Mouse (Mus musculus) myocyte (in vitro differentiated cells): Measurements from ENCODE around the gene 2700049A03Rik. TPM values are rescaled to one million over a fixed set of nuclear protein-coding genes. Genes with fewer than 3 reads are reported as not detected.

Experiments
- H3K27me3 ChIP-seq: one replicate; pipeline ENCODE4 v1.6.1; 2011; ENCODE audit not compliant: control insufficient read depth, insufficient read depth, insufficient read length
- H3K36me3 ChIP-seq: one replicate; pipeline ENCODE4 v1.6.1; 2011; ENCODE audit not compliant: control insufficient read depth, insufficient read depth
- H3K4me2 ChIP-seq: one replicate; pipeline ENCODE4 v1.6.1; 2011; ENCODE audit warnings: low read depth, control low read depth
- H3K4me3 ChIP-seq: one replicate; pipeline ENCODE4 v1.5.1; 2011; ENCODE audit warnings: mild to moderate bottlenecking, control low read depth, moderate library complexity
- H3K79me2 ChIP-seq: one replicate; pipeline ENCODE4 v1.6.1; 2011; ENCODE audit not compliant: control insufficient read depth, insufficient read depth
- H3ac ChIP-seq: one replicate; pipeline ENCODE4 v1.6.1; 2011; ENCODE audit not compliant: control insufficient read depth, insufficient read length
- CEBPB ChIP-seq: IDR thresholded peaks from 2 replicates; pipeline ENCODE4 v1.6.1; 2011; ENCODE audit warnings: mild to moderate bottlenecking, moderate library complexity; ENCODE audit not compliant: poor library complexity, insufficient read depth, severe bottlenecking
- E2F4 ChIP-seq: IDR thresholded peaks from one replicate; pipeline ENCODE4 v1.6.1; 2011; ENCODE audit warnings: mild to moderate bottlenecking, control low read depth, moderate library complexity; ENCODE audit not compliant: insufficient read depth
- MAX ChIP-seq: IDR thresholded peaks from one replicate; pipeline ENCODE4 v1.6.1; 2011; ENCODE audit warnings: low read depth, mild to moderate bottlenecking, control low read depth
- MYOD1 ChIP-seq, 3 experiments: IDR thresholded peaks; one replicate each; pipeline ENCODE4 v1.6.1; 2011; ENCODE audit warnings: control low read depth in 2 of 3, low read depth in 2 of 3, mild to moderate bottlenecking in 2 of 3, moderate library complexity in 1 of 3; ENCODE audit not compliant: insufficient read length in 2 of 3, control insufficient read depth in 1 of 3
- MYOG ChIP-seq, 3 experiments: IDR thresholded peaks; one replicate each; pipeline ENCODE4 v1.6.1; 2011; ENCODE audit warnings: control low read depth in 2 of 3, low read depth in 2 of 3, mild to moderate bottlenecking in 2 of 3; ENCODE audit not compliant: insufficient read length in 2 of 3, control insufficient read depth in 1 of 3, insufficient read depth in 1 of 3
- POLR2A ChIP-seq: IDR thresholded peaks from one replicate; pipeline ENCODE4 v1.6.1; 2011; ENCODE audit warnings: low read depth, mild to moderate bottlenecking, control low read depth, moderate library complexity; ENCODE audit not compliant: insufficient read length
- POLR2AphosphoS2 ChIP-seq: IDR thresholded peaks from one replicate; pipeline ENCODE4 v1.6.1; 2011; ENCODE audit warnings: low read depth, control low read depth; ENCODE audit not compliant: insufficient read length
- REST ChIP-seq: IDR thresholded peaks from one replicate; pipeline ENCODE4 v1.6.1; 2011; ENCODE audit warnings: mild to moderate bottlenecking, control low read depth, moderate library complexity; ENCODE audit not compliant: insufficient read depth, insufficient read length
- SRF ChIP-seq: IDR thresholded peaks from one replicate; pipeline ENCODE4 v1.6.1; 2011; ENCODE audit warnings: low read depth; ENCODE audit not compliant: control insufficient read depth, insufficient read length
- TCF12 ChIP-seq: IDR thresholded peaks from one replicate; pipeline ENCODE4 v1.6.1; 2011; ENCODE audit warnings: mild to moderate bottlenecking, control low read depth; ENCODE audit not compliant: poor library complexity, insufficient read depth, severe bottlenecking
- TCF3 ChIP-seq: IDR thresholded peaks from one replicate; pipeline ENCODE4 v1.6.1; 2011; ENCODE audit warnings: low read depth, control low read depth; ENCODE audit not compliant: insufficient read length
- USF1 ChIP-seq: IDR thresholded peaks from one replicate; pipeline ENCODE4 v1.6.1; 2011; ENCODE audit warnings: low read depth, mild to moderate bottlenecking, control low read depth, moderate library complexity
- polyA plus RNA-seq: library from polyadenylated mRNA; unstranded; fragments of >200 nt; fragmentation: generic; extraction: Trizol; gene quantifications from one replicate; pipeline ENCODE4 v1.2.1, GENCODE M21; 2012; ENCODE audit warnings: missing spikeins

2700049A03Rik gene
- polyA plus RNA-seq, 1 experiment = 1.9 TPM

DNA sequence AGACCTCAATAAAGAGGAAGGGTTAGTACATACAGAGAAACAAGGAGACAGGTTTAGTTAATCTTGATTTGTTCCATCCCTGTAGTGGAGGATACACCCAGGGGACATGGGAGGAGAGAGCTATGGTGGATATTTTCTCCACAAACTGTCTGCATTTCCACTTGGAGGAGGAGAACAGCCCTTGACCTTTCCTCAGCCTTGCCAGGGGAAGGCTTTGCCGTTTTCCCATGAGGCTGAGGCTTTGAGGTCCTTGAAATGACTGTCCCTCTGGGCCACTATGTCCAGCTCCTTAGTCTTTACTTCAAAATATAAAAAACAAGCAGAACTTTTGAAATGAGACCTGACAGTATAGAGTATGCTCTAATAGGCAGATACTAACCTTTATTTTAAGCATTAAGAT is 33.3 kb downstream of the 2700049A03Rik start:
- no peaks in the 10 kb centered on the region for H3K79me2 ChIP-seq
- H3K27me3 ChIP-seq = no peaks in the 10 kb centered on the region
- no peak for TF ChIP-seq CEBPB
- TF ChIP-seq SRF = no peak
- TF ChIP-seq POLR2A = no peak
- no peak for TF ChIP-seq MAX
- no peak for TF ChIP-seq MYOD1 (IDR thresholded peaks at IDR 0.05; ENCODE audit: control insufficient read depth in 1 of 3, insufficient read length in 2 of 3, low read depth in 2 of 3)
- no peak for TF ChIP-seq USF1
- no peak for TF ChIP-seq TCF12
- TF ChIP-seq TCF3 = no peak
- TF ChIP-seq MYOG (IDR thresholded peaks at IDR 0.05; ENCODE audit: control insufficient read depth in 1 of 3, insufficient read depth in 1 of 3, insufficient read length in 2 of 3, low read depth in 2 of 3) = no peak
- TF ChIP-seq E2F4 = no peak
- no peak for TF ChIP-seq REST
- no peak for TF ChIP-seq POLR2AphosphoS2
- no peak overlapping the region for H3K4me3 ChIP-seq
- no peak overlapping the region for H3ac ChIP-seq
- H3K36me3 ChIP-seq = peaks cover 19% of the 10 kb centered on the region
- H3K4me2 ChIP-seq = no peak overlapping the region

- Histone ChIP-seq H3K4me3 (no peak overlapping the region), H3K36me3 (peaks cover 6% of the 10 kb centered on the region), H3ac (no peak overlapping the region), H3K27me3 (no peaks in the 10 kb centered on the region), H3K79me2 (no peaks in the 10 kb centered on the region), H3K4me2 (no peak overlapping the region)
- no peak for TF ChIP-seq REST
- no peak for TF ChIP-seq TCF3
- no peak for TF ChIP-seq POLR2A
- TF ChIP-seq USF1 = no peak
- no peak for TF ChIP-seq MYOG (IDR thresholded peaks at IDR 0.05; ENCODE audit: control insufficient read depth in 1 of 3, insufficient read depth in 1 of 3, insufficient read length in 2 of 3, low read depth in 2 of 3)
- TF ChIP-seq MYOD1 (IDR thresholded peaks at IDR 0.05; ENCODE audit: control insufficient read depth in 1 of 3, insufficient read length in 2 of 3, low read depth in 2 of 3) = no peak
- no peak for TF ChIP-seq MAX
Measured at GRCm38 (mm10) chr12:71183736-71184135, 47.1 kb downstream of the 2700049A03Rik start.

DNA sequence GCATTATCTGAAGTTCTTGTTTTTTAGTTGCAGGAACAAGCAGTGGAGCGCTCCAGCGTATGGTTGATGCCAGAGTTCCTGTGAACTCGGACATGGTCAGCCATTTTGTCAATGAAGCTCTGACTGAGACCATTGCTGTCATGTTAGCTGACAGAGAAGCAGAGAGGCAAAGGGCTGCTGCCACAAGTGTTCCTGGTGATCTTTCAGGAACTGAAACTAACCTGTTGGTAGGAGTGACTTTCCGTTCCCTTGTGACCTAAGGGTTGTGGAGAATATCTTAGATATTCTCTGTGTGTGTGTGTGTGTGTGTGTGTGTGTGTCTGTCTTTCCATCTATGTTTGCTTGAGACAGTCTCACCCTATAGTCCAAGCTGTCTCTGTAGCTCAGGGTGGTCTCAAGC is 47.7 kb downstream of the 2700049A03Rik start:
- Histone ChIP-seq H3K79me2 (no peaks in the 10 kb centered on the region), H3K4me2 (no peak overlapping the region), H3K4me3 (no peak overlapping the region), H3ac (no peak overlapping the region), H3K36me3 (peaks cover 6% of the 10 kb centered on the region), H3K27me3 (no peaks in the 10 kb centered on the region)
- TF ChIP-seq CEBPB (no peak), TCF3 (no peak), MAX (no peak), MYOD1 (IDR thresholded peaks at IDR 0.05; ENCODE audit: control insufficient read depth in 1 of 3, insufficient read length in 2 of 3, low read depth in 2 of 3) (no peak), REST (no peak), POLR2A (no peak)

- Histone ChIP-seq H3K4me3 (no peak overlapping the region), H3ac (no peak overlapping the region), H3K36me3 (peaks cover 32% of the 10 kb centered on the region), H3K27me3 (no peaks in the 10 kb centered on the region), H3K79me2 (no peaks in the 10 kb centered on the region), H3K4me2 (no peak overlapping the region)
- no peak for TF ChIP-seq USF1
- TF ChIP-seq TCF12 = no peak
- TF ChIP-seq POLR2A = no peak
- TF ChIP-seq E2F4 = no peak
- TF ChIP-seq SRF = no peak
- TF ChIP-seq MYOG (IDR thresholded peaks at IDR 0.05; ENCODE audit: control insufficient read depth in 1 of 3, insufficient read depth in 1 of 3, insufficient read length in 2 of 3, low read depth in 2 of 3) = no peak
- TF ChIP-seq MYOD1 (IDR thresholded peaks at IDR 0.05; ENCODE audit: control insufficient read depth in 1 of 3, insufficient read length in 2 of 3, low read depth in 2 of 3) = no peak
- no peak for TF ChIP-seq REST
- TF ChIP-seq POLR2AphosphoS2 = no peak
Measured at GRCm38 (mm10) chr12:71192705-71193104, 56.1 kb downstream of the 2700049A03Rik start.

DNA sequence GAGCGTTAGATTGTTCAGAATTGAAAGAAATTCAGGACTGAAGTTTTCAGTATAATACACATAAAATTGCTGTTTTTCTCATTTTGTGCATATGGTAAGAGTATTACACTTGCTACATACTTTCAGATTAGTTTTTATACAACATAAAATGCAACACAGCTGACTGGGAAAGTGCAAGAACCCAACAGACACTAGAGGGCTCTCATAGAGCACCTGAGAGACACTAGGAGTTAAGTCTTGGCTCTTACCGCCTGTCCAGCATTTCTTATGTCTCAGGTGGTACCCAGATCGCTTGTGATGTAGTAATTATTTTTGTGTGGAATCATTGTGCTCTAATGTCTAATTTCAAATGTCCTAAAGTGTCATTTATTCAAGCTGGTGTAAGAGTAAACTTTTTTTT is 61.0 kb downstream of the 2700049A03Rik start:
- TF ChIP-seq TCF3 = no peak
- no peak for TF ChIP-seq SRF
- TF ChIP-seq E2F4 = no peak
- no peak for TF ChIP-seq USF1
- no peak for TF ChIP-seq MAX
- no peak for TF ChIP-seq POLR2A
- TF ChIP-seq MYOD1 (IDR thresholded peaks at IDR 0.05; ENCODE audit: control insufficient read depth in 1 of 3, insufficient read length in 2 of 3, low read depth in 2 of 3) = no peak
- no peak for TF ChIP-seq TCF12
- no peak for TF ChIP-seq REST
- TF ChIP-seq MYOG (IDR thresholded peaks at IDR 0.05; ENCODE audit: control insufficient read depth in 1 of 3, insufficient read depth in 1 of 3, insufficient read length in 2 of 3, low read depth in 2 of 3) = no peak
- no peak for TF ChIP-seq CEBPB
- TF ChIP-seq POLR2AphosphoS2 = no peak
- no peak overlapping the region for H3K4me2 ChIP-seq
- H3K36me3 ChIP-seq = peaks cover 29% of the 10 kb centered on the region
- no peak overlapping the region for H3K4me3 ChIP-seq
- no peak overlapping the region for H3ac ChIP-seq
- no peaks in the 10 kb centered on the region for H3K79me2 ChIP-seq
- H3K27me3 ChIP-seq = no peaks in the 10 kb centered on the region
